Mouse (Mus musculus) ES-E14 (cell line): ENCODE results near the gene Mov10. TPM values are rescaled to one million over a fixed set of nuclear protein-coding genes. Genes with fewer than 3 reads are reported as not detected.
"Not testable (repeated sequence)": the region's sequence is repeated elsewhere in the genome, so short reads cannot be mapped to it uniquely, and the experiment has no call there.

ENCODE experiments used
- DNase-seq: peaks from one replicate; pipeline ENCODE4 v3.0.0-alpha.2; 2013; ENCODE audit warnings: low read depth, low spot score
- H3K27ac ChIP-seq: 2 replicates; pipeline ENCODE4 v1.5.1; 2012; ENCODE audit warnings: low read depth, mild to moderate bottlenecking, low read length, moderate library complexity, mixed read lengths; ENCODE audit not compliant: poor library complexity, insufficient read depth, severe bottlenecking
- H3K36me3 ChIP-seq: 2 replicates; pipeline ENCODE4 v1.6.1; 2012; ENCODE audit warnings: mild to moderate bottlenecking, low read length, moderate library complexity, mixed read lengths; ENCODE audit not compliant: control insufficient read depth, poor library complexity, insufficient read depth, severe bottlenecking
- H3K4me1 ChIP-seq, 2 experiments: fragments of 150-350 bp in 1 of 2; sonication (generic) in 1 of 2; 2 replicates each; pipeline ENCODE4 v1.6.1; 2012; ENCODE audit warnings: low read length in 2 of 2, mild to moderate bottlenecking in 1 of 2, mixed read lengths in 1 of 2; ENCODE audit not compliant: control insufficient read depth in 2 of 2, insufficient read depth in 2 of 2, poor library complexity in 1 of 2
- H3K4me3 ChIP-seq, 2 experiments: fragments of 150-350 bp in 1 of 2; sonication (generic) in 1 of 2; 2 replicates each; pipeline ENCODE4 v1.5.1; 2012; ENCODE audit warnings: low read length in 2 of 2, low read depth in 1 of 2, mild to moderate bottlenecking in 1 of 2, mixed read lengths in 1 of 2; ENCODE audit not compliant: insufficient read depth in 1 of 2, poor library complexity in 1 of 2, severe bottlenecking in 1 of 2
- H3K9ac ChIP-seq: 2 replicates; pipeline ENCODE4 v1.6.1; 2012; ENCODE audit warnings: low read depth, mild to moderate bottlenecking, low read length, mixed read lengths; ENCODE audit not compliant: poor library complexity, insufficient read depth, severe bottlenecking
- H3K9me3 ChIP-seq: fragments of 150-350 bp; sonication (generic); 2 replicates; pipeline ENCODE4 v1.6.1; 2012; ENCODE audit warnings: low read depth, mild to moderate bottlenecking, low read length; ENCODE audit not compliant: control insufficient read depth, insufficient read depth
- CHD2 ChIP-seq: IDR thresholded peaks from 2 replicates; pipeline ENCODE4 v1.6.1; 2014; ENCODE audit warnings: mild to moderate bottlenecking, low read depth, low read length, inconsistent platforms
- HCFC1 ChIP-seq: IDR thresholded peaks from 2 replicates; pipeline ENCODE4 v1.6.1; 2012; ENCODE audit warnings: low read length, inconsistent platforms, borderline replicate concordance; ENCODE audit not compliant: insufficient read depth
- MAFK ChIP-seq: IDR thresholded peaks from 2 replicates; pipeline ENCODE4 v1.6.1; 2014; ENCODE audit warnings: mild to moderate bottlenecking, low read depth, low read length, inconsistent platforms; ENCODE audit not compliant: insufficient read depth
- ZC3H11A ChIP-seq: IDR thresholded peaks from 2 replicates; pipeline ENCODE4 v1.6.1; 2012; ENCODE audit warnings: low read depth, mild to moderate bottlenecking, inconsistent platforms, low read length, borderline replicate concordance
- ZNF384 ChIP-seq: IDR thresholded peaks from 2 replicates; pipeline ENCODE4 v1.6.1; 2012; ENCODE audit warnings: low read depth, low read length, inconsistent platforms
- in situ Hi-C, 2 experiments: fragments of 600-800 bp; cut with MboI; formaldehyde crosslinking; loops; one replicate each; pipeline ENCODE4 v1.15.1; 2025; ENCODE audit warnings: low sequenced_read_pairs in 2 of 2, inconsistent platforms in 1 of 2; ENCODE audit not compliant: unreplicated experiment in 2 of 2
- total RNA-seq: library from RNA; depleted of rRNA; stranded (reverse); fragments of 300-350 nt; gene quantifications from 2 replicates; pipeline ENCODE4 v1.2.3, GENCODE M21; 2012; rRNA removed

The Mov10 gene
- total RNA-seq, 1 experiment, result 37.5 TPM

DNA sequence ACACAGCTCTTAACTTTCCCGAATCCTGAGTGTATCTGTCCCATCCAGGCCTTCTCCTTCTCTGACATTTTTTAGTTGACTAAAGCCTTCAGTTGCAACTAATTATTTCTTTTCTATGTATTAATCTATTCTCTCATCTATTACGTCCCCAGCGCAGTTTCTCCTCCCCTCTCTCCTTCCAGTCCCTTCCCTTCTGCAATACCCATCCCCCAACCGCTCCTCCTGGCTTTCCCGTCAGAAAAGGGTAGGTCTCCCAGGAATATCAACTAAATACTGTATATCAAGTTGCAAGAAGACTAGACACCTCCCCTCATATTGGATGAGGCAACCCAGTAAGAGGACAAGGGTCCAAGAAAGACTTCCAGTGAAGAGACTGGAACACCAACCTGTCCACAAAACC is 59.5 kb downstream of the Mov10 start:
- in situ Hi-C loops, result loop anchor here in 1 of 2 experiments (25.0 kb wide), 1 partner anchor 303 kb away; the partner anchor contains the start of genes 4930564D02Rik and Cttnbp2nl
- Histone ChIP-seq H3K4me1 (peaks cover 0 to under 1% of the 10 kb centered on the region in 2 experiments; a peak in 1 of 4 replicates), H3K9ac (no peak overlapping the region; the same call in 1 of the 2 replicates), H3K27ac (no peak overlapping the region), H3K36me3 (no peaks in the 10 kb centered on the region), H3K9me3 (no peaks in the 10 kb centered on the region), H3K4me3 (peak overlapping the region; percentile 30 to 43; a peak in 2 of 4 replicates)
- DNase-seq, result no peak
- TF ChIP-seq MAFK (no peak), HCFC1 (no peak), ZNF384 (no peak), ZC3H11A (no peak), CHD2 (no peak)

DNA sequence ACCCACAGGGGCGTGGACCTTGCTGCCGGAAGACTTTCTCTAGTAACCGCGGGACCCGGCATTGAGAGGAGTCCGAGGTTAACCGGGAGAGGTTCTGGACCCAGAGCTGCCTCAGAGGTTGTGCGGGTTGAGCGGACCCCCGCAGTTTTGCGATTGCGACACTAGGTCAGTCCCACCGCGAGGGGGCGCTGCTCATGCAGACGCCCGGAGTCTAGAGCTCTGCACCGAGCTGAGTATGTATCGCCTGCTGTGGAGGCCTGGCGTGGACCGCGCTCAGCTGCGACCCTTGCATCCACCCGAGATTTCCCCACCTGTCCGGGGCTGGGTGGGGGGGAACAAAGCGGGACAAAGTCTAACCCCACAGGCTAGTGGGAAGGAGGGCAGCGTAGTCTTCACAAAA is 60.0 kb downstream of the Mov10 start:
- H3K9me3 ChIP-seq, result no peaks in the 10 kb centered on the region
- DNase-seq, result no peak
- H3K9ac ChIP-seq, result peak overlapping the region; percentile 40; the same call in 1 of the 2 replicates
- H3K4me3 ChIP-seq, result peak overlapping the region; percentile 30 to 43; a peak in 3 of 4 replicates
- no peak overlapping the region for H3K27ac ChIP-seq
- no peaks in the 10 kb centered on the region for H3K36me3 ChIP-seq
- TF ChIP-seq CHD2 (no peak), MAFK (no peak), ZNF384 (no peak), ZC3H11A (no peak), HCFC1 (no peak)
- in situ Hi-C loops, result loop anchor here in 1 of 2 experiments (25.0 kb wide), 1 partner anchor 304 kb away; the partner anchor contains the start of genes 4930564D02Rik and Cttnbp2nl
- peaks cover 0 to 3% of the 10 kb centered on the region in 2 experiments; a peak in 1 of 4 replicates for H3K4me1 ChIP-seq

DNA sequence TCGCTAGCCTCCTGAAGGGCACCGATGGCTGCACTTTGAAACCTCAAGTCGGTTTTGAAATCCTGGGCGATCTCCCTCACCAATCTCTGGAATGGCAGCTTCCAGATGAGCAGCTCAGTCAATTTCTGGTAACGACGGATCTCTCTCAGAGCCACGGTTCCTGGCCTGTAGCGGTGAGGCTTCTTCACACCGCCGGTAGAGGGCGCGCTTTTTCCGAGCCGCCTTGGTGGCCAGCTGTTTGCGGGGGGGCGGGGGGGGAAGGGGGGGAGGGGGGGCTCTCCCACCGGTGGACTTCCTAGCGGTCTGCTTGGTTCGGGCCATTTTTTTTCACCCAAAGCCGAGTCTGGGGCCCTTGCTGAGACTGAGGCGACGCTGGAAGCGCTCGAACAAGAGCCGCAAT is 65.5 kb downstream of the Mov10 start:
- H3K4me3 ChIP-seq, H3K27ac ChIP-seq, H3K36me3 ChIP-seq, H3K9ac ChIP-seq, DNase-seq, H3K4me1 ChIP-seq, H3K9me3 ChIP-seq: not testable (repeated sequence)
- in situ Hi-C loops, result loop anchor here in 1 of 2 experiments (25.0 kb wide), 1 partner anchor 309 kb away; the partner anchor contains the start of genes 4930564D02Rik and Cttnbp2nl

Other genes with a start within 250 kb of the Mov10 start
- 121 and 172 TPM in 2 replicates for gene Slc16a1, start 179.9 kb downstream of the Mov10 start, total RNA-seq
- 25.7 and 49.6 TPM in 2 replicates for gene Ppm1j, start 37.5 kb downstream of the Mov10 start, total RNA-seq
- 0.13 and 0.16 TPM in 2 replicates for gene Fam19a3, start 36.7 kb downstream of the Mov10 start, total RNA-seq
- 70.9 and 99.9 TPM in 2 replicates for gene Rhoc, start 30.2 kb downstream of the Mov10 start, total RNA-seq
- gene St7l, start 45.4 kb upstream of the Mov10 start, total RNA-seq, result 14.3 and 16.1 TPM in 2 replicates
- 34.2 and 59.1 TPM in 2 replicates for gene Capza1, start 45.9 kb upstream of the Mov10 start, total RNA-seq
- 1.1 and 1.3 TPM in 2 replicates for gene Wnt2b, start 143.4 kb upstream of the Mov10 start, total RNA-seq
- gene Cttnbp2nl, start 234.6 kb upstream of the Mov10 start, total RNA-seq, result 10.1 and 13.5 TPM in 2 replicates
- not detected in 2 replicates for gene 4930564D02Rik, start 248.3 kb upstream of the Mov10 start, total RNA-seq